Mouse (Mus musculus) cerebellum, adult 2 months (tissue): ENCODE measurements around the gene Ush1c.

ENCODE experiments used
- CTCF ChIP-seq: fragments of 200-500 bp; IDR thresholded peaks from 2 replicates; pipeline ENCODE4 v1.5.1; 2011; ENCODE audit warnings: low read depth, mild to moderate bottlenecking, control low read depth, low read length, moderate library complexity, borderline replicate concordance; ENCODE audit not compliant: insufficient read depth
- POLR2A ChIP-seq: fragments of 200-500 bp; IDR thresholded peaks from 2 replicates; pipeline ENCODE4 v1.6.1; 2011; ENCODE audit warnings: low read length, control low read depth, borderline replicate concordance; ENCODE audit not compliant: insufficient read depth

DNA sequence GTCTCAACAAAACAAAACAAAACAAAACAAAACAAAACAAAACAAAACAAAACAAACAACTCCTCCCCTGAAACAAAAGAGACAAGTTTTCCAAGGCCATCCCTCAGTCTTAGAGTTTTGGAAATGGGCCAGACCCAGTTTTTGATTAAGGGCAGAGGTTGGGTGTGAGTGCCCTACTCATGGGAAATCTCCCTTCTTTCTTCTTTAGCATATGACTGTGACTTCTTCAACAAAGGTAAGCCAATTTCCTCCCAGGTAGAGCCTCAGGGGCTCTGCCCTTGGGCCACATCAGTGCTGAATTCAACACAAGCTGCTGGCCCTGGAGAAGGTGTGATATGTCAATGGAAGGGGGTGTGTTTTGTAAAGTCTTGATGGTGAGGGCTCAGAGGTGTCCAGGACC is 42.6 kb upstream of the Ush1c start:
- TF ChIP-seq CTCF (no peak), POLR2A (no peak)
